Mouse (Mus musculus) gastrocnemius, postnatal 10 days (tissue): ENCODE data around the gene Mttp. TPM values are rescaled to one million over a fixed set of nuclear protein-coding genes. Genes with fewer than 3 reads are reported as not detected.
A peak's percentile ranks its signal among the peaks of the same experiment; 100 is the strongest.

ENCODE experiments used
- DNase-seq: peaks from one replicate; pipeline ENCODE4 v3.0.0; 2021; ENCODE audit warnings: mixed read lengths
- total RNA-seq, 2 experiments: library from RNA; stranded (reverse); gene quantifications; 2 replicates each; pipeline ENCODE4 v1.2.3; 2021

Gene Mttp
- total RNA-seq, 2 experiments from 2014 or later = 3.6 to 3.7 TPM

- DNase-seq = no peak
These were observed 10.2 kb downstream of the Mttp start for GRCm38 (mm10) chr3:138134528-138134927.

DNA sequence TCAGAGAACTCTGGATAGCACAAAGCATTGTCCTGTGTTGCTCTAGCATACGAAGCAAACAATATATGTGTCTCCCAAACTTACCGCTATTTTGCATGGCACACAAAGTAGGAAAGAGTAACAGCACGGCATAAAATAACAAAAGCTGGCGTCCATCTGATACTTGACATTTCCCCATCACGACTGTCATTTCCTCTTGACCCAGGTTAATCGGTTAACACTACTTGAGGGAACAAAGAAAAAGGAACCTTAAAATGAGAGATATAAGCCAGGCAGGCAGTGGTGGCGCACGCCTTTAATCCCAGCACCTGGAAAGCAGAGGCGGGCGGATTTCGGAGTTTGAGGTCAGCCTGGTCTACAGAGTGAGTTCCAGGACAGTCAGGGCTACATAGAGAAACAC is 10.9 kb downstream of the Mttp start:
- no peak for DNase-seq

GRCm38 (mm10) chr3:138133463-138133862 is 11.3 kb downstream of the Mttp start:
- no peak for DNase-seq

GRCm38 (mm10) chr3:138131168-138131567 is 13.6 kb downstream of the Mttp start:
- DNase-seq = no peak

GRCm38 (mm10) chr3:138130692-138131091 is 14.1 kb downstream of the Mttp start:
- no peak for DNase-seq

- DNase-seq = no peak
These were observed 15.7 kb downstream of the Mttp start for GRCm38 (mm10) chr3:138129110-138129509.

GRCm38 (mm10) chr3:138123842-138124241 is 20.9 kb downstream of the Mttp start:
- no peak for DNase-seq

- DNase-seq = no peak
These were observed 23.3 kb downstream of the Mttp start for GRCm38 (mm10) chr3:138121461-138121860.

- DNase-seq = no peak
These were observed 25.2 kb downstream of the Mttp start for GRCm38 (mm10) chr3:138119444-138120105.

DNA sequence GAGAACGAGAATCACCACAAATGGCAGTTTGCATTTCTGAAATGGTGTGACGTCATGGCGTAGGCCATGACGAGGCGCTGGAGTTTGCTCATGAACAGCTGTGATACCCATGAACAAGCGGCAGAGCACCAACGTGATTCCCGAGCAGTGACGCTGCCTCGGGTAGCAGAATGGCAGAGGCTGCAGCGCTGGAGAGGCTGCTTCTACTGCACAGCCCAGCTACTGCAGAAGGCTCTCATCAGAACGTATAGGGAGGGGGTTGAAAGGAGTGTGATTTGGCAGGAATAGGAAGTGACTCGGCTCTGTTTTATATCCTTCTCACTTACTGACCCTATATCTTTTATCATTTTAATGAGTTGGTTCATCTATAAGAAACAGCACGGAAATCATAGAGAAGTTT is 25.9 kb downstream of the Mttp start:
- DNase-seq = no peak

DNA sequence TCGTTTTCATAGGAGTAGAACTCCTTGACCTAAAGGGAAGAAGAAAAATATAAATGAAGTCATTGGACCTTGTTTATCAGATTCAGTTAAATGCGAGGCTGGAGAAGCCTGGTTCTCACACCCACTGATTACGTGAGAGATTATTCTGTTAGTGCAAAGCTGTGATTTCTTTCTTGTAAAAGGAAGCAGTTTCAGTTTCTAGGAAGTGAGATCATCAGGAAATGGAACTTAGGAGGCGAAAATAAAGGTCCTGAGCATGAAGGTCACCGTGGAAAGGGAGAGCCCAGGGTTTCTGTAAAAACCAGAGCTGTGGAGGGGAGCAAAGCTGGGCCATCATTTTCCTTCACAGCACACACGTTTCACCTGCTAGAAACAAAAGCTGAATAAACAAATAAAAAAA is 26.4 kb downstream of the Mttp start:
- DNase-seq = no peak

- peak; percentile 48 for DNase-seq
These were observed 27.9 kb downstream of the Mttp start for GRCm38 (mm10) chr3:138116871-138117270.

DNA sequence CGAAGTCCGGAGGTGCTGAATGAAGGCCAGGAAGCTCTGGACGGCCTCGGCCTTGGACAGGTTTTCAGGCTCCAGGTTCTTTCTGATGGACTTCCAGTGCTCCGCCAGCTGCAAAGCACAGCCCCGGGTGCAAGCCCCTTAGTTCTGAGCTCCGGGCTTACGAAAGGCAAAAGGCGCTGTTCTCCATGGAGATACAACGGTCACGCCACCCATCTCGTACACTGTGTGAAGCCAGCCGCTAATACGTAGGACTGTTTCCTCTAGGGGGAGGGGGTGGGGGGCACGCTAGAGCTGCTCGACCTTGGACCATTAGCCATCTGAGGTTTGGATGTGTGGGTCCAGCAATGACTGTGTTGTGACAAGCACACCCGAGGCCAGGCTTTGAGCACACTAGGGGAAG is 30.7 kb downstream of the Mttp start:
- DNase-seq = no peak

DNA sequence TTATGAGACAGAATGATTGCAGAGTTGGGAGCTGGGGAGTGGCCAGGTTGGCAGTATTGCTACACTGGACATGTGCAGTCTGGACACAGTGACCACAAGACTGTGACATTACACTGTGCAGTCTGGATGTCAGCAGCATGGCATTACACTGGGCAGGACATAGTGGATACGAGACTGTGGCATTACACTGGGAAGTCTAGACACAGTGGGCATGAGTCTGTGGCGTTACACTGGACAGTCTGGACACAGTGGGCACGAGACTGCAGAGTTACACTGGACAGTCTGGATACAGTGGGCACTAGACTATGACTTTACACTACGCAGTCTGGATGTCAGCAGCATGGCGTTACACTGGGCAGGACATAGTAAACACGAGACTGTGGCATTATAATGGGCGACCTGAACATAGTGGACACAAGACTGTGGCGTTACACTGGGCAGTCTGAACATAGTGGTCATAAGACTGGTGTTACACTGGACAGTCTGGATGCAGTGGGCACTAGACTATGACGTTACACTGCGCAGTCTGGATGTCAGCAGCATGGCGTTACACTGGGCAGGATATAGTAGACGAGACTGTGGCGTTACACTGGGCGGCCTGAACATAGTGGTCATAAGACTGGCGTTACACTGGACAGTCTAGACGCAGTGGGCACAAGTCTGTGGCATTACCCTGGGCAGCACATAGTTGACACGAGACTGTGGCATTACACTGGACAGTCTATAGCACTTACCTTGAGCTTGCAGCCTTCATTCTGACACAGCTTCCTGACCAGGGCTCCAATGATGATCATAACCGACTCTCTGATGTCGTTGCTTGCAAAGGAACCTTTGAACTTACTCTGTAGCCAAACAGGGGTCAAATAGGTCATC is 33.6 kb downstream of the Mttp start:
- DNase-seq = no peak

DNA sequence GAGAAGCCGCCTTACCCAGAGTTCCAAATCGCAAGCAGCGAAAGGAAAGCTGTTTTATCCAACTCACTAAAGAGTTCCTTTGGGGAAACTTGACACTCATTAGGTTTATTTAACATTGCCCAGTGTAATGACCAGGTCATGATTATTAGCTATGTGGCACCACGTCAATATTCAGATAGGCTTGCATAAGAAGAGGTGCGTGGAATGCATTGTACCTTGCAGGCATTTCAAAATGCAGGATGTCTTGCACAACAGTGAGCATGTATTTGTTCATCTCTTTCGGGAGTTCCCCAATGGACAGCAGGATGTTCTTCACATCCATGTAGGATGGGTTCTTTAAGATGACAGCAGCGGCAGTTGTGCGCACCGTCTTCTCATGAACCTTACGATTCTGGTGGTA is 37.9 kb downstream of the Mttp start:
- no peak for DNase-seq

DNA sequence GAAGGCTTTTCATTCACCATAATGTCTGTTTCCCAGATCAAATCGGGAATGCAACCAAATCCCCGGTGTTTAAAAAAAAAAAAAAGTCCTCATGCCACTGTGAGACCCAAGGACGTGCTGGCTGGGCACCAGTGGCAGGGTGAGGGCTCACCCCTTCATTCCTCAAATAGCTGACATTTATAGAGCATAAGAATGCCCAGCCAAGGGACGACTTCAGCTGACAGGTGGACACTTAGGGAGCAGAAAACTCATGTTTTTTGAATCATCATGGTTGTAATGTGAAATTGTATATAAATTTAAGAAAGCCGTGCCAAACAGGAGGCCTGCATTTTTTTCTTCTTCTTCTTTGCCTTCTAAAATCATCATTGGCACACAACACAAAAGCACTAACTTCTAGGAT is 39.7 kb downstream of the Mttp start:
- DNase-seq = no peak

- DNase-seq = no peak
These were observed 41.1 kb downstream of the Mttp start for GRCm38 (mm10) chr3:138103690-138104089.

- DNase-seq = no peak
These were observed 42.8 kb downstream of the Mttp start for GRCm38 (mm10) chr3:138101936-138102335.

DNA sequence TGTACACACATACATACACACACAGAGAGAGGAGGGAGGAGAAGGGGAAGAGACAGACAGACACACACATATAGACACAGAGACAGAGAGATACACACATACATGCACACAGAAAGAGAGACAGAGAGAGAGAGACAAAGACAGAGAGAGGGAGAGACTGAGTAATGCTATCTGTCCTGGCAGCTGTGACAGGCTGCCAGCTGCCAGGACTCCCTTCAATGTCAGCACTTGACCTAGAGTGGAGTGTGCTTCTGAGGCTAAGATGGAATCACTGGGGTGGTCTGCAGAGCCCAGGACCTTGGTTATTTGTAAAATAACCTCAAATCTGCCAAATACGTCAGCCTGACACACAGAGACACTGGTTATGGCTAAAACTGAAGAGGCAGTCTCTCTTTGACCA is 47.0 kb downstream of the Mttp start:
- DNase-seq = no peak

- DNase-seq = no peak
These were observed 48.3 kb downstream of the Mttp start for GRCm38 (mm10) chr3:138096263-138097028.

DNA sequence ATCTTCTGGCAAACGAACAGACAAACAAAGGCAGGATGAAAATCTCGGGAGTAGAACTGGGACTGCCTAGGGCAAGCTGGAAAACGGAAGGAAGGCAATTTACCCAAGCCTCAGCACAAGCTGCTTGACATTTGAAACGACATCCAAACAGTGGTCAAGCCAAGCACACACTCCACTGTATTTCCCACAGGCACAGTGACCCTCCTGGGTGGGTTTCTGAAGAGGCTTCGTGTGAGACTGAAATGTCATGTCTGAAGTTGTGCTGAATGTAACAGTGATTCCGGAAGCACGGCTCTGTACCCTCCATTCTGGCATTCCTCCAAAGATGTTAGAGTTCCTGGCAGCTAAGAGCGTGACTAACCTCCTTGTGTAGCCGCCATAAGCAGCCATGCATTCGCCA is 49.0 kb downstream of the Mttp start:
- no peak for DNase-seq

DNA sequence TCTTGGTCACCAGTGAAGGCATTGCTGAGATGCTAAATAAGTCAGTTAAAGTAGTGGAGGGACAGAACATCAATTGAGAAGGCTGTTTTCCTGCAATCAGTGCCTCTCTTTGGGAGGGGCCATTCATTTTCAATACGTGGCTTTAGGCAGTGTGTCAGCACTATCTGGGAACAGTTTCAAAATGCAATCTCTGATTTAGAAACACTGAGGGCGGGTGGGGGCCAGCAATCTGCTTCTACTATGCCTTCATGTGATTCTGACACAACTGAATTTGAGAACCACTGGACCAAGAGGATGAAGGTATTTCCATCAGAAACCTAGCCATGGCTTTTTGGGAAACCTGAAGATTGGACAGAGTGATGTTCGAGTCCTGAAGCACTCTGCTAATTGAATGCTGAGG is 49.5 kb downstream of the Mttp start:
- no peak for DNase-seq

GRCm38 (mm10) chr3:138083896-138084295 is 60.9 kb downstream of the Mttp start:
- no peak for DNase-seq
